Mouse (Mus musculus): Measurements from ENCODE around the gene Rai1. TPM values are rescaled to one million over a fixed set of nuclear protein-coding genes. Genes with fewer than 3 reads are reported as not detected.
A peak's percentile ranks its signal among the peaks of the same experiment; 100 is the strongest.

The Rai1 gene
- polyA plus RNA-seq, 1 experiment from 2014 or later = 23.9 TPM

DNA sequence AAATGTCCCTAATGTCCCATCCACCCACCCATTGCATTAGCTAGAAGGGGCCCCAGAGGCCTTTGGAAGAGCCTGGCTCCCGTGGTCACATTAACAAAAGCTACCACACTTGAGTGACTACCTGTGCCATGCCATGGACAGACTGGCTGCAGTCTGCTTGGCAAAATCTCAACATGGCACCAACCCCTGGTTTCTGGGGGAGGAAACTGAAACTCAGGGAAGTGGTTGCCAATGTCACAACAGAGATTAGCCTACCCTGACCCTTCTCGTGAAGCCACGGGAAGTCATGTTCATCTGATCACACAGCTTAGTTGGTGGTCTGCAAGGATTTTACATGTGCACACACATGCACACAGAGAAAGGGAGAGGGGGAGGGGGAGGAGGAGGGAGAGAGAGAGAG lies 28.6 kb upstream of the Rai1 start:
- H3K27me3 ChIP-seq (ENCODE audit: low read depth, poor library complexity, severe bottlenecking) = no peaks in the 10 kb centered on the region
- WGBS = 86% methylated on average over 3 of the region's 3 CpGs
- no peak for DNase-seq (ENCODE audit: low spot score)
- H3K36me3 ChIP-seq = no peaks in the 10 kb centered on the region
- no peaks in the 10 kb centered on the region for H3K9me3 ChIP-seq (replicated peaks)
- H3K27ac ChIP-seq (replicated peaks) = no peak overlapping the region
- no peak overlapping the region for H3K4me3 ChIP-seq
- no peaks in the 10 kb centered on the region for H3K4me1 ChIP-seq

DNA sequence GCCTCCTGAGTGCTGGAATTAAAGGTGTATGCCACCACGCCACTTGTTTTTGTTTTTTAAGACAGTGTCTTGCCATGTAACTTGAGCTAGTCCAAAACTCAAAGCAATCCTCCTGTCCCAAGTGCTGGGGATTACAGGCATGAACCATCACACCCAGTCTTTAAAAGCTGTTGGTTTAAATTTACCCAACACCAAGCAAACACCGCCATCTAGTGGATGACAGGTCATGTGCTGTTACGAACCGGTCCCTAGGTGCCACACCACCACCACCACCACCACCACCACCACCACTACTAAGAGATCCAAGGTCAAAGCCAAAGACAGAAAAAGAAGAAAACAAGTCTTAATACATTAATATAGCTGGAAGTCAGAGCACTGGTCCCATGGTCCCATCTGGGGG lies 28.0 kb upstream of the Rai1 start:
- Histone ChIP-seq H3K9me3 (replicated peaks) (no peaks in the 10 kb centered on the region), H3K36me3 (no peaks in the 10 kb centered on the region), H3K27me3 (ENCODE audit: low read depth, poor library complexity, severe bottlenecking) (no peaks in the 10 kb centered on the region), H3K27ac (replicated peaks) (no peak overlapping the region), H3K4me3 (no peak overlapping the region), H3K4me1 (no peaks in the 10 kb centered on the region)
- DNase-seq (ENCODE audit: low spot score) = peak; percentile 56
- 8% methylated on average over 4 of the region's 4 CpGs for WGBS

DNA sequence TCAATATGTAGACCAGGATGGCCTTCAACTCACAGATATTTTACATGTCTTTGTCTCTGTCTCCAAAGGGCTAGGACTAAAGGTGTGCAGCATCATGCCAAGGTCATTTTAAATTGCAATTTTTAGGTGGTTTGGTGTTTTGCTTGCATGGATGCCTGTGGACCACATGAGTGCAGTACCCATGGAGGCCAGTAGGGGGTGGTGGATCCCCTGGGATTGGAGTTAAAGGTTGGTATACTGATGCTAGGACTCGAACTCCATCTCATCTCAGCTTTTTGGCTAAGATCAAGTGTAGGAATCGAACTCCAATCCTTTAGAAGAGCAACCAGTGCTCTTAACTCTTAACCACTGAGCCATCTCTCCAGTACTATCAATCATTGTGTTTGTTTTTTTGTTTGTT lies 20.2 kb upstream of the Rai1 start:
- H3K27ac ChIP-seq (replicated peaks) = no peak overlapping the region
- no peak overlapping the region for H3K4me3 ChIP-seq
- WGBS = 48% methylated on average over 2 of the region's 2 CpGs
- no peaks in the 10 kb centered on the region for H3K9me3 ChIP-seq (replicated peaks)
- DNase-seq (ENCODE audit: low spot score) = peak; percentile 45
- H3K4me1 ChIP-seq = peaks cover 8% of the 10 kb centered on the region
- no peaks in the 10 kb centered on the region for H3K36me3 ChIP-seq
- H3K27me3 ChIP-seq (ENCODE audit: low read depth, poor library complexity, severe bottlenecking) = no peaks in the 10 kb centered on the region

DNA sequence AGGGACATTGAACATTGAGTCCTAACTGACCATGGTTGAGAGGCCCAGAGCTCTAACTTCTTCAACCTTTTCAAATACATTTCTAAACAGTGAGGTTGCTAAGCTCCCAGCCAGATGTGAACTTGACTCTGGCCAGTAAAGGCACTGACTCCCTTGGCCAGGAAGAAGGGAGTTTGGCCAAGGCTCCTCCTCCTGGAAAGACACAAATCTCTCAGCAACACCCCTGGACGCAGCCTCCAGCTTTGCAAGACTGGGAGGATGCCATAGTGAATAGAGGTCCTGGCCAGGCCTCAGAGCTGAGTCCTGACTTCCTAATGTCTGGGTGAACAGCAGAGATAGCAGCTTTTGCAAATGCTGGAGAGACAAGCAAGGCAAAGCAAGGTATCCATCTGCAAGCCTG lies 18.1 kb upstream of the Rai1 start:
- Histone ChIP-seq H3K9me3 (replicated peaks) (no peaks in the 10 kb centered on the region), H3K4me3 (no peak overlapping the region), H3K36me3 (no peaks in the 10 kb centered on the region), H3K27ac (replicated peaks) (no peak overlapping the region), H3K4me1 (peaks cover 8% of the 10 kb centered on the region), H3K27me3 (ENCODE audit: low read depth, poor library complexity, severe bottlenecking) (no peaks in the 10 kb centered on the region)
- DNase-seq (ENCODE audit: low spot score) = no peak
- 74% methylated on average over 1 of the region's 1 CpGs for WGBS

DNA sequence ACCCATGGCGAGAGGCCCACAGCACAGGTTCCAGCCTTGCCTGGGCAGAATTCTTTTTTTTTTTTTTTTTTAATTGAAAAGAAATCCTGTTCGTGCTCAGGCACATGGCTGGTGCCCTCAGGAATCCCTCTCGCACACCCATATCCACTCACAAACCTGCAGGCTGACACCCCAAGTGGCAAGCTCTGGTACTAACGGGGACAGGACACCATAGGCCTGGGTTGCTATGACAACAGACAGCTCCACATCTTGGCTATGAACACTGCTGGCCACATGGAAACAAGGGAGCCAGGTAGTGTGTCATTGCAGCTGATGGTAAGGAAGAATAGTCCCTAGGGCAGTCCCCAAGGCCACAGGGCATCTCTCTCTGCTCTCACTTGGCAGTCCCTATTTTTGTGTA lies 15.9 kb upstream of the Rai1 start:
- Histone ChIP-seq H3K9me3 (replicated peaks) (no peaks in the 10 kb centered on the region), H3K36me3 (no peaks in the 10 kb centered on the region), H3K4me3 (no peak overlapping the region), H3K27me3 (ENCODE audit: low read depth, poor library complexity, severe bottlenecking) (0 out of 2 replicates have a peak, but pooled peaks cover 6% of the 10 kb centered on the region), H3K27ac (replicated peaks) (no peak overlapping the region), H3K4me1 (peaks cover 27% of the 10 kb centered on the region)
- peak; percentile 48 for DNase-seq (ENCODE audit: low spot score)
- WGBS = 52% methylated on average over 4 of the region's 4 CpGs

DNA sequence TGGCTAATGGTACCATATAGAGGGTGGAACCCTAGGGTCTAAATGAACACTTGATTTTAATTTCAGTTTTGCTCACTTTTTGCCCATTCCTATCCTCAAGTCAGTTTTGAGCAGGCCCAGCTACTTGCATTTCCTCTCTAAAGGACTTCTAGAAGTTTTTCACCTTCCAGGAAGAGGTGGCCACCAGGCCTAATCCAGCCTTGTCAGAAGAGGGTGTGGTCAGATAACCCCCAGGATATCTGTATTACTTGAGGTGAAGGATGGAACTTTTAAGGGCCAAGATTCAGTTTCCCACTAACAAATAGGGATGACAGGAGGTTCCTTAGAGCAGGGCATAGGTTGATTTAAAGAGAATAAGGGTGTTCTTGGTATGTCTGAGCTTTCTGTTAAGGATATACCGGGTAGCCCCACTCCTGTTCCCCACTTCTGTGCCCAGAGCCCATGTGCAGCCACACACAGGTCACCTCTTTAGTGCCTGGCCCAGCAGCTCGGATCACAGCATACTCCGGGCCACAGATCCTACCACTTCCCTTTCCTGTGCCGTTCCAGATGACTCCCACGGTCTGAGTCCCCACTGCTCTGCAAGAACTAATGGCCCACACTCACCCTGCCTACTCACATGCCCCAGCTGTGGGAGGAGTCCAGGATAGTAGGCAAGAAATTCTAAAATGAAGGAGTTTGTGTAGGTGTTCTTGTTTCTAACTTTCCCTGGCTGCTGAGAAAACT lies 14.0 kb upstream of the Rai1 start:
- peaks cover 46% of the 10 kb centered on the region for H3K4me1 ChIP-seq

DNA sequence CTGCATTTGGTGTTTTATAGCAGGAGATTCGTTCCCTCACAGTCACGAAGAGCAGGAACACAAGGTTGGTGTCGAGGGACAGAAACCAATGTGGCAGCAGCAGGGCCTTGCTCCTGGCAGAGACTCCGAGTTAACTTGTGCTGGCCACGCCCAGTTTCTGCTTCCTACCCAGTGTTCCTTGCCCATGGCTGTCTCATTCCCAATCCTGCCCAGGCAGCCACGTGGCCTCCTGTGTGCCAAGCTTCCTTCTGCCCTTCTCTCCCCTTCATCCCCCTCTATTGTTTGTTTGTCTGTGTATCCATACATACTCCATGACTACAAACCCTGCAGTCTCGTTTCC lies 13.4 kb upstream of the Rai1 start:
- Histone ChIP-seq H3K27me3 (ENCODE audit: low read depth, poor library complexity, severe bottlenecking) (0 out of 2 replicates have a peak, but pooled peaks cover 14% of the 10 kb centered on the region), H3K9me3 (replicated peaks) (no peaks in the 10 kb centered on the region), H3K4me3 (no peak overlapping the region), H3K36me3 (no peaks in the 10 kb centered on the region), H3K4me1 (peaks cover 48% of the 10 kb centered on the region), H3K27ac (replicated peaks) (no peak overlapping the region)
- WGBS = 85% methylated on average over 7 of the region's 7 CpGs
- DNase-seq (ENCODE audit: low spot score) = no peak

More for the DNA sequence above, 14.0 kb upstream of the Rai1 start:
- Histone ChIP-seq H3K27me3 (ENCODE audit: low read depth, poor library complexity, severe bottlenecking) (0 out of 2 replicates have a peak, but pooled peaks cover 14% of the 10 kb centered on the region), H3K4me3 (no peak overlapping the region), H3K9me3 (replicated peaks) (no peaks in the 10 kb centered on the region), H3K27ac (replicated peaks) (no peak overlapping the region), H3K36me3 (no peaks in the 10 kb centered on the region)
- WGBS = 70% methylated on average over 5 of the region's 5 CpGs
- DNase-seq (ENCODE audit: low spot score) = no peak

DNA sequence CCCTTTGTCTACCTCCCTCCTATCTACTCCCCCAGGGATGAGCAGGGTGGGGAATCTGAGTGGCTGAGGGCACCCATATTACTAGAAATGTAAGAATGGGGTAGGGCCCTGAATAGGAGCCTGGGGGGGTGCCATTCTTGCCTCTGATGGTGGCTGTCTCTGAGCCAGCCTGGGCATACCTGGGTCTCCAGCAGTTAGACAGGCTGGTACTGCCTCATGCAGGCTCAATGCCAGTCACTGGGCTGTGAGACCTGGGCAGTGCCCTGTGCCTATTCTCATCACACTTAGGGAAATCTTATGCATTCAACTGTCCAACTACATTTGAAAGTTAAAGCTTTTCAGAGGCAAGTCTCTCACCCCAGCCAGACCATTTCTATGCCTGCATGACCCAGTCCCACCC lies 11.6 kb upstream of the Rai1 start:
- Histone ChIP-seq H3K9me3 (replicated peaks) (no peaks in the 10 kb centered on the region), H3K36me3 (no peaks in the 10 kb centered on the region), H3K27ac (replicated peaks) (peak overlapping the region; percentile 74), H3K4me3 (no peak overlapping the region), H3K27me3 (ENCODE audit: low read depth, poor library complexity, severe bottlenecking) (0 out of 2 replicates have a peak, but pooled peaks cover 14% of the 10 kb centered on the region), H3K4me1 (peaks cover 48% of the 10 kb centered on the region)
- DNase-seq (ENCODE audit: low spot score) = no peak

DNA sequence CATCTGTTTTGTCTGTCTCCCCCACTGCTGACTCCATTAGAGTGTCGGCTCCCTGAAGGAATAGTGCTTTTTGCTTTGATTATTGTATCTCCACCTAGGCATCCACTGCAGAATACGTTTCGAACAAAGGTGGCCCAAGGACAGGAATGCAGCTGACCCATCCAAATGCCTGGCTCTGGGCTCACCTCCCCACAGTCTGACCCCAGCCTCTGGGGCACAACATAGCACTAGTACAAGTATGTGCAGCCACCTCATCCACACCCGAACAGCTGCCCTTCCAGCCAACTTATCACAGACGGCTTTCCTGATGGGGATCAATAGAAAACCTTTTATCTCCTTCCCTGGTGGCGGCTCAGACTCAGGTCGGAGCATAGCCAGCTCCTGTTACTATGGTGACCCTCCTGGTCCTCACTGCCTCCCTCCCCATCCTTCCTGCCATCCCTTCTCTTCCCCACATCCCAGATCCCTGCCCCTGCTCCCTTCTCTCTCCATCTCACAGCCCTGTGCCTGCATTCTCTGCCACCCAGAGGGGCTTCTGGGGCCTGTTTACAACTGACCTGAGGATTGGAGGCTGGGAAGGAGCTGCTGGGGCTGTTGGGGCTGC lies 10.7 kb upstream of the Rai1 start:
- DNase-seq (ENCODE audit: low spot score) = no peak

DNA sequence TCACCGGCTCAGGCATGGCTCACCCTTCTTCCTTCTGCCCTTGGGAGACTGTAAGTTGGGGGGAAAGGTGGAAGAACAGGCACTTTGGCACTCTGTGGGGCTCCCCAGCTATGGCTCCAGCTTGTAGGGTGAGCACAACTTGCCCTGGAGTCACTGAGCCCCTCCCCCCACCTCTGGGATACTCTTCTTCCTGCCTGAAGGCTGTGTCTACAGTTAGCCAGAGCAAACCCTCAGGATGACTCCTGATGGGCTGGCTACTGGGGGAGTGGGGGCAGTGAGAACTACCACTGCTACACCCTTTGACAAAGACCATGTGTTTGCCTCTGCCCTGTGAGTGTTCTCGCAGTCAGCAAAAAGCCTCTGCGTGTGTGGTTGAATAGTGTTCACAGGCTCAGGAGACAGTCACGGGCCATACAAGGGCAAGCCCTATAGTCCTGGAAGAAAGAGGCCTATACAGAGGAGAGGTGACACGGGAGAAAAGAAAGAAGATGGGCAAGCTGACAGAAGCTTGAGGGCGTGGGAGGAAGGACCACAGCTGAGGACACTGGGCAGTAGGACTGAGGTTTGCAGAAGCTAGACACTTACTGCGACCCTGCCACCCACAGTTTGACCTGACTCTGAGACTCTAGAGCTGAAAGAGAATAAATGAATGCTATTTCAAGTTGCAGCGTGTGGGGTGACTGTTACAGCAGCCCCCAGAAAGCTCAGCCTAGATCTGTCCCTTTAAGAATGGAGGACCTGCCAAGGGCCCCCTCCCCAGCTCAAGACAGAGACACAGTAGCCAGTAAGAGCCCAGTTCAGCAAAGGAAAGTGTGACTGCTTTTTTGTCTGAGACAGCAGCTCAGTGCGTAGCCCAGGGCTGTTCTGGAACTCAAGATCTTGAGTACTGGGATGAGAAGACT lies 9.7 kb upstream of the Rai1 start:
- peak overlapping the region; percentile 74 for H3K27ac ChIP-seq (replicated peaks)
- DNase-seq (ENCODE audit: low spot score) = no peak
- no peaks in the 10 kb centered on the region for H3K36me3 ChIP-seq
- 0 out of 2 replicates have a peak, but pooled peaks cover 14% of the 10 kb centered on the region for H3K27me3 ChIP-seq (ENCODE audit: low read depth, poor library complexity, severe bottlenecking)
- H3K4me1 ChIP-seq = peaks cover 42% of the 10 kb centered on the region
- H3K9me3 ChIP-seq (replicated peaks) = no peaks in the 10 kb centered on the region
- 55% methylated on average over 9 of the region's 9 CpGs for WGBS
- H3K4me3 ChIP-seq = 0 out of 2 replicates have a peak overlapping the region, but pooled peaks have one; percentile 3

More for the DNA sequence above, 10.7 kb upstream of the Rai1 start:
- WGBS = 36% methylated on average over 7 of the region's 7 CpGs
- Histone ChIP-seq H3K4me3 (0 out of 2 replicates have a peak overlapping the region, but pooled peaks have one; percentile 3), H3K27me3 (ENCODE audit: low read depth, poor library complexity, severe bottlenecking) (0 out of 2 replicates have a peak, but pooled peaks cover 14% of the 10 kb centered on the region), H3K27ac (replicated peaks) (peak overlapping the region; percentile 74), H3K9me3 (replicated peaks) (no peaks in the 10 kb centered on the region), H3K4me1 (peaks cover 42% of the 10 kb centered on the region), H3K36me3 (no peaks in the 10 kb centered on the region)

DNA sequence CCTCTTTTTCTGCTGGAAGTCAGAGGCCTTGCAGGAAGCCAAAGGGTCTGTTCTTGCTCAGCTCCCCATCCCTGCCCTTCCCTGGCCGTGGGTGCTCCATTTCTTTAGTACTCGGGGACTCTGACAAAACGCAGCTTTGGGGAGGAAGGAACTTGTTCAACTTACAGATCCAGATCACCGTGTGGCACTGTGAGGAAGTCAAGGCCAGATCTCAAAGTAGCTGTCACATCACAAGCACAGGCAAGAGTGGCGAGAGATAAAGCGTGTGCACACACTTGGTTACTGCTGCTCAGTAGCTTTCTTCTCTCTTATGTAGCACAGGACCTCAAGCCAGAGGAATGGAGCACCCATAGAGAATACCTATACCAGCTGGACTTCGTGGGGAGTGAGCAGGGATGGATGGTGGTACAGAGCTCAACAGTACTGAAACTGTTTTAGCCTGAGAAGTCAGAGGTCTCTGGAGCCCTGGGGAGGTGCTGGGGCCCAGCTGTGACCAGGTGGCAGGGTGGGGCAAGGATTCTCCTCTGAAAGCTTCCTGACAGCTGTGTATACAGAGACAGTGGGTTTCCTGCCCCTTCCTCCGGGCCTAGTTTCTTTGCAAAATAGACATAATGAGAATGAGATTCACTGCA lies 5.1 kb upstream of the Rai1 start:
- Histone ChIP-seq H3K36me3 (no peaks in the 10 kb centered on the region), H3K4me1 (peaks cover 19% of the 10 kb centered on the region), H3K27me3 (ENCODE audit: low read depth, poor library complexity, severe bottlenecking) (0 out of 2 replicates have a peak, but pooled peaks cover under 1% of the 10 kb centered on the region), H3K27ac (replicated peaks) (no peak overlapping the region), H3K4me3 (no peak overlapping the region), H3K9me3 (replicated peaks) (no peaks in the 10 kb centered on the region)
- 75% methylated on average over 8 of the region's 8 CpGs for WGBS
- no peak for DNase-seq (ENCODE audit: low spot score)

DNA sequence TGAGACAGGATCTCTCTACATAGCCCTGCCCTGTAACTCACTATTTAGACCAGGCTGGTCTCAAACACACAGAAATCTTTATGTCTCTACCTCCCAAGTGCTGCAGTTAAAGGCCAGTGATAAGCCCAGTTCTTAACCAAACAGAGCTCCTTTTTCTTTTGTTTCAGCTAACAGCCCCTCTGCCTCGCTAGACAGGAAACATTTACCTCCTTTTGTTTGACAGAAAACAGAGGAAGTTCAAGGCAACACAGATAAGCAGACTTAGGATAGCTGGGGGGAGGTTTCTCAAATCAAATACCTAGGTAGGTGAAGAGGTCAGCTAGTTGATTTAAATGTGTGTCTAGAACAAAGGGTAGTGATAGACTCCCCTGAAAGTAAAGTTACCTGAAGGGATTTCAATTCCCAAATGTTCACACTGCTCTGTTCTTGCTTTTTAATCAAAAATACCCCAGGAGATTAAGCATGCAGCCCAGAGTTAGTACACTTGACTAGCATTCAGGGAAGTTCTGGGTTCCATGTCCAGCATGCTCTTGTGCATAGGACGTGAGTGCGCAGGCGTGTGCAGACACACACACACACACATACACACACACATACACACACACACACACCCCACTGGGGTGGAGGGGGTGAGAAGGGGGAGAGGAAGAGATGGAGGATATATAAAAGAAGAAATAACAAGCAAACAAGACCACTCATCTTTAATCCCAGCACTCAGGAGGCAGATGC lies 3.8 kb upstream of the Rai1 start:
- no peak for DNase-seq (ENCODE audit: low spot score)
- no peaks in the 10 kb centered on the region for H3K36me3 ChIP-seq
- no peak overlapping the region for H3K27ac ChIP-seq (replicated peaks)
- H3K4me3 ChIP-seq = no peak overlapping the region
- H3K9me3 ChIP-seq (replicated peaks) = no peaks in the 10 kb centered on the region
- 83% methylated on average over 4 of the region's 4 CpGs for WGBS
- H3K27me3 ChIP-seq (ENCODE audit: low read depth, poor library complexity, severe bottlenecking) = no peaks in the 10 kb centered on the region
- peaks cover 13% of the 10 kb centered on the region for H3K4me1 ChIP-seq
